1 mouse cellular context compared by ENCODE assay signal in genomic region chr9:22134246-22134890, GRCm38 (mm10).
TF ChIP-seq lines count a peak whose summit lies in the region.

No protein-coding gene starts in this region.

TF ChIP-seq in MEL, 35 proteins besides CTCF, POLR2A, EP300 and RAD21:
- TF ChIP-seq SMC3 (IDR thresholded peaks at IDR 0.05; ENCODE audit: low read depth, low read length), result no peak
- TF ChIP-seq RCOR1 (IDR thresholded peaks at IDR 0.05; ENCODE audit: low read depth, low read length), result no peak
